Mouse (Mus musculus) brain, embryonic 14.5 days (tissue): Measurements from ENCODE around the gene Hist1h3g.
A peak's percentile ranks its signal among the peaks of the same experiment; 100 is the strongest.

Experiments
- CTCF ChIP-seq: fragments of 200-500 bp; IDR thresholded peaks from 2 replicates; pipeline ENCODE4 v1.5.1; 2012; ENCODE audit warnings: inconsistent platforms, mild to moderate bottlenecking, moderate library complexity, borderline replicate concordance; ENCODE audit not compliant: insufficient read depth, insufficient read length; ENCODE audit errors: extremely low read depth
- POLR2A ChIP-seq: fragments of 200-500 bp; IDR thresholded peaks from 2 replicates; pipeline ENCODE4 v1.6.1; 2012; ENCODE audit warnings: mild to moderate bottlenecking, inconsistent platforms, borderline replicate concordance; ENCODE audit not compliant: poor library complexity, insufficient read depth, insufficient read length, severe bottlenecking; ENCODE audit errors: extremely low read depth

GRCm38 (mm10) chr13:23530901-23531875 lies 4.0 kb upstream of the Hist1h3g start, which contains the start of gene Hist1h4h:
- TF ChIP-seq CTCF (no peak), POLR2A (peak; percentile 76; the same call in 1 of the 2 replicates)
